ENCODE assay signal across 15 mouse cellular contexts in the genomic region with DNA sequence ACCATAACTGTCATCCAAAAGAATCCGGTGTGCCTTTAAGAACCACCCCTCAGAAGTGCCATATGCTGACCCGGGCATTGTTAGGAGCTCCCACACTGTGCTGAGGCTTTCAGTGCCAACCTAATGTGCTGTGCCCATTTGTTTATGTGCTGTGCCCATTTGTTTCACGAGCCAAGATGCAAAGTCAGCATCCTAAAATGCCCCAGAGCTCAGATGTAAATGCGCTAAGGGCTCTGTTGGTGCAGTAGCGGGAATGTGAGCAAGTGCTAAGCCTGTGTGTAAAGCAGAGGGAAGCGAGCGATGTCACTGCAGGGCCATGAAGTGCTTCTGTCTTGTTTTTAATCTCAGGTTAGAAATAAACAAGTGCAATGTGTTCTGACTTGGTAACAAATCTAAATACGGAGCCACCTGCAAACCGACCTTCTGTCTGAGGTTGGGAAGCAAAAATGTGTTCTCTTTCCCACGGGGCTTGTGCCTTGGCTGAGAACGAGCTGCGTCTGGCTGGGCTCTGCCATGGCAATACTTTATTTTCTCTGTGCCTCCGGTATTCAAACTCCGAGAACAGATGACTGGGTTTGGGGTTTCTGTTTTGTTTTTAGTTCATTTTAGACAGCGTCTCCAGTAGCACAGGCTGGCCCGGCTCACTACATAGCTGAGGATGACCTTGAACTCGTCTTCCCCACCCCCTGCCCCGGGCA.
DNase-seq lines count a peak whose midpoint lies in the region; ATAC-seq lines count a peak whose summit lies in the region.
"Had no signal": no experiment of that assay in that cellular context is flagged by ENCODE, and none has a peak within 500 bp of the region (broad histone marks: within the 10 kb centered on the region; RNA-seq: fewer than 3 reads in every experiment).

No protein-coding gene starts in this region.

- no peak overlapping the region for H3K27ac ChIP-seq in hindbrain, embryonic 14.5 days
- H3K27ac ChIP-seq in hindbrain, embryonic 11.5 days (ENCODE audit: low read depth, low read length), result no peak overlapping the region
- H3K27ac ChIP-seq in neural tube, embryonic 15.5 days (replicated peaks), result no peak overlapping the region
- H3K27ac ChIP-seq: embryonic facial prominence, embryonic 10.5 days; liver, embryonic 13.5 days; stomach, embryonic 15.5 days had no signal

- H3K4me3 ChIP-seq in hindbrain, embryonic 14.5 days (replicated peaks; ENCODE audit: low read length), result no peak overlapping the region
- no peak overlapping the region for H3K4me3 ChIP-seq in hindbrain, embryonic 11.5 days (ENCODE audit: low read depth, low read length)
- H3K4me3 ChIP-seq in neural tube, embryonic 15.5 days (replicated peaks), result no peak overlapping the region
- H3K4me3 ChIP-seq: embryonic facial prominence, embryonic 10.5 days; erythroblast, embryonic 14.5 days; liver, embryonic 13.5 days; megakaryocyte, embryonic 14.5 days; stomach, embryonic 15.5 days had no signal

- H3K27me3 ChIP-seq in hindbrain, embryonic 14.5 days (ENCODE audit: control insufficient read depth, insufficient read depth, low read length), result no peaks in the 10 kb centered on the region
- no peaks in the 10 kb centered on the region for H3K27me3 ChIP-seq in hindbrain, embryonic 11.5 days (ENCODE audit: control insufficient read depth, insufficient read depth, low read length)
- H3K27me3 ChIP-seq in neural tube, embryonic 15.5 days (replicated peaks), result no peaks in the 10 kb centered on the region
- H3K27me3 ChIP-seq: liver, embryonic 13.5 days; megakaryocyte, embryonic 14.5 days; stomach, embryonic 15.5 days had no signal

- WGBS in hindbrain, embryonic 14.5 days, result 74% methylated on average over 18 of the region's 18 CpGs
- 89% methylated on average over 18 of the region's 18 CpGs for WGBS in hindbrain, embryonic 11.5 days
- WGBS in neural tube, embryonic 15.5 days, result 74% methylated on average over 18 of the region's 18 CpGs

- H3K4me1 ChIP-seq in hindbrain, embryonic 14.5 days (replicated peaks; ENCODE audit: control insufficient read depth, insufficient read depth, low read length), result no peaks in the 10 kb centered on the region
- H3K4me1 ChIP-seq in hindbrain, embryonic 11.5 days (replicated peaks; ENCODE audit: control insufficient read depth, insufficient read depth, low read length), result no peaks in the 10 kb centered on the region
- no peaks in the 10 kb centered on the region for H3K4me1 ChIP-seq in neural tube, embryonic 15.5 days
- H3K4me1 ChIP-seq: liver, embryonic 13.5 days; megakaryocyte, embryonic 14.5 days; stomach, embryonic 15.5 days had no signal

- H3K9ac ChIP-seq in hindbrain, embryonic 14.5 days, result no peak overlapping the region
- H3K9ac ChIP-seq in hindbrain, embryonic 11.5 days (ENCODE audit: low read depth, low read length), result no peak overlapping the region
- H3K9ac ChIP-seq in neural tube, embryonic 15.5 days (replicated peaks), result no peak overlapping the region
- H3K9ac ChIP-seq: liver, embryonic 13.5 days; stomach, embryonic 15.5 days had no signal

- no peak for DNase-seq in hindbrain, embryonic 14.5 days (ENCODE audit: low spot score)
- no peak for DNase-seq in hindbrain, embryonic 11.5 days (ENCODE audit: low spot score)
- DNase-seq in neural tube, embryonic 10.5 days (ENCODE audit: extremely low spot score, low spot score), result no peak
- DNase-seq in cerebellum, adult 9-11 months, result peak; percentile 94
- DNase-seq in embryo, embryonic 9.5 days (ENCODE audit: extremely low spot score), result no peak
- no peak for DNase-seq in right cerebral cortex, adult 2 months (ENCODE audit: low spot score in 2 of 2)
- DNase-seq: adrenal gland, postnatal 14 days; layer of hippocampus, adult 9-11 months; liver, embryonic 13.5 days; spleen, adult 18-20 months had no signal

- no peak overlapping the region for H3K4me2 ChIP-seq in hindbrain, embryonic 14.5 days (replicated peaks)
- H3K4me2 ChIP-seq in hindbrain, embryonic 11.5 days (replicated peaks; ENCODE audit: low read depth, low read length), result no peak overlapping the region
- no peak overlapping the region for H3K4me2 ChIP-seq in neural tube, embryonic 15.5 days
- H3K4me2 ChIP-seq: liver, embryonic 13.5 days; stomach, embryonic 15.5 days had no signal

- peak; percentile 27; the same call in 1 of the 2 replicates for ATAC-seq in hindbrain, embryonic 14.5 days (ENCODE audit: low FRiP score)
- ATAC-seq in hindbrain, embryonic 11.5 days (ENCODE audit: low FRiP score), result no peak
- peak; percentile 58; the same call in 1 of the 2 replicates for ATAC-seq in neural tube, embryonic 15.5 days (ENCODE audit: low FRiP score)

- no peaks in the 10 kb centered on the region for H3K9me3 ChIP-seq in hindbrain, embryonic 14.5 days (ENCODE audit: control insufficient read depth, low read length)
- no peaks in the 10 kb centered on the region for H3K9me3 ChIP-seq in hindbrain, embryonic 11.5 days (ENCODE audit: control insufficient read depth, low read length)
- H3K9me3 ChIP-seq in neural tube, embryonic 15.5 days (replicated peaks), result no peaks in the 10 kb centered on the region
- H3K9me3 ChIP-seq: embryonic facial prominence, embryonic 10.5 days; liver, embryonic 13.5 days; stomach, embryonic 15.5 days had no signal

- no peaks in the 10 kb centered on the region for H3K36me3 ChIP-seq in hindbrain, embryonic 14.5 days (replicated peaks; ENCODE audit: control insufficient read depth, insufficient read depth)
- no peaks in the 10 kb centered on the region for H3K36me3 ChIP-seq in hindbrain, embryonic 11.5 days (ENCODE audit: control insufficient read depth, insufficient read depth, low read length)
- H3K36me3 ChIP-seq in neural tube, embryonic 15.5 days, result no peaks in the 10 kb centered on the region
- H3K36me3 ChIP-seq: embryonic facial prominence, embryonic 10.5 days; liver, embryonic 13.5 days; stomach, embryonic 15.5 days had no signal
